Mouse (Mus musculus) gastrocnemius, adult 2 months (tissue): ENCODE data around the gene Dnase2b. TPM values are rescaled to one million over a fixed set of nuclear protein-coding genes. Genes with fewer than 3 reads are reported as not detected.
A peak's percentile ranks its signal among the peaks of the same experiment; 100 is the strongest.

Experiments used
- DNase-seq: peaks from one replicate; pipeline ENCODE4 v3.0.0; 2022
- H3K27ac ChIP-seq: fragments of 200-600 bp; 2 replicates; pipeline ENCODE4 v1.8.1; 2022; ENCODE audit warnings: mild to moderate bottlenecking
- H3K4me3 ChIP-seq: fragments of 200-600 bp; 2 replicates; pipeline ENCODE4 v1.8.1; 2022; ENCODE audit warnings: mild to moderate bottlenecking, moderate library complexity
- CTCF ChIP-seq: fragments of 200-600 bp; IDR thresholded peaks from 2 replicates; pipeline ENCODE4 v1.8.1; 2022; ENCODE audit warnings: antibody characterized with exemption, mild to moderate bottlenecking, moderate library complexity
- intact Hi-C: fragments of 180-260 bp; cut with DNase I; formaldehyde crosslinking; loops from one replicate; pipeline ENCODE4 v1.15.1; 2025
- total RNA-seq, 2 experiments: library from RNA; stranded (reverse); gene quantifications; 2 replicates each; pipeline ENCODE4 v1.2.3; 2021

The Dnase2b gene
- total RNA-seq, 2 experiments from 2014 or later, result 0.14 TPM; not detected in 1

DNA sequence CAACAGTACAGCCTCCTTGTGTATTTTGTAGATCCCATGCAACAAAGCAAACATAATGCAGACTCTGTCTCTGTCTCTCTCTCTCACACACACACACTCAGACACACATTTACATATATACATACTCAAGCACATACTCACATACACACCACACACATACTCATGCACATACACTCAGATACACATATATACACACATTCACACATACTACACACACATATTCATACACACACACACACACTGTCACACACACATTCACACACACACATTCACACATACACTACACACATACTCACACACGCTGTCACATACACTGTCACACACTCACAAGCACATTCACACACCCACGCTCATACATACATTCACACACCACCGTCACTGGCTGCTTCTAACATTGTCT, 12.9 kb downstream of the Dnase2b start:
- TF ChIP-seq CTCF, result no peak
- Histone ChIP-seq H3K27ac (no peak overlapping the region), H3K4me3 (no peak overlapping the region)
- no peak for DNase-seq
- intact Hi-C loops, result no loop called here

DNA sequence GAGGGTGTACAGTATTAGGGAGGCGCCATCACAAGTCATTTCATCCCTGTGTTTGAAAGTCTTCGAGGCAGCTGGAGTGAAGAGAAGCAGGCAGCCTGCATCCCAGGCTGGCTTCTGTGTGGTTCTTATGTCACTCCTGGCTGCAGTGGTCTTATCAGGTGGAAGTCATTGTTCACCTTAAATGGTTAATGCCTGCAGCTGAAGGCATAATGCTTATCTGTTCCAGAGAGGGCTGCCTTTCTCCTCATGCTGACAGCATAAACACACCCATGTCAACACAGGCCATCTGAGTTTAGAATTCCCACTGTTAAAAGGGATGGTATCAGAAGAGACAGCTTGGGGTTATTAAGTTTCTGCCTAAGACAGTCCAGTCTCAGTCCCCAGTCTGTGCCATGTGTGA, 14.2 kb downstream of the Dnase2b start:
- TF ChIP-seq CTCF, result no peak
- no peak for DNase-seq
- intact Hi-C loops, result no loop called here
- H3K27ac ChIP-seq, result no peak overlapping the region
- H3K4me3 ChIP-seq, result no peak overlapping the region

DNA sequence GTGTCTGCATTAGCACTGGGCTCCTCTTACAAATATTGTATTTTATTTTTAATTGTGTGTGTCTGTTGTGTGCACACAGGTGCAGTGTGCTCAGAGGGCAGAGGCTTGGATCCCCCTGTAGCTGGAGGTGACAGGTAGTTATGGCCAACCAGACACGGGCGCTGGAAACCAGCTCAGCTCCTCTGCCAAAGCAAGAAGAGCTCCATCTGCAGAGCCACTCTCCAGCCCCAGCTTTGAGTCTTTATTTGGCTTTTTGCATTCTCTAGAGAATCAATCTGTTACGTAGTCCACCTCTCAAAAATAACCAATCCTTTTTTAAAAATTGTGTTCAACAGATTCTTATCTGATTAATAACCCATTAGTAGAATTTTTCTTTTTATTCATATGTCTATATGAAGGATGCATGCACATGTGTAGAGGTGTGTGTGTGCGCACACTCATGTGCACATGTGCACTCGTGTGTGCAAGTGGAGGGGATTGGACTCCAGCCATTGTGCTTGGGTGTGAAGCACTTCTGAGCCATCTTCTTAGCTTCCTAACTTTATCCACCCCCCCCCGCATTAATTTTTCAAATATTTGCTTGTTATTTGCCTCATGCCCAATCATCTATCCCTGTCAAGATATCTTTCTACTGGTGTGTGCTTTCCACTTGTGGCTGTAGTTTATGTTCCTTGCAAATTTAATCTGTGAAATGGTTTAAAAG, 16.0 kb downstream of the Dnase2b start:
- intact Hi-C loops, result no loop called here
- H3K4me3 ChIP-seq, result no peak overlapping the region
- DNase-seq, result no peak
- no peak for TF ChIP-seq CTCF
- no peak overlapping the region for H3K27ac ChIP-seq

DNA sequence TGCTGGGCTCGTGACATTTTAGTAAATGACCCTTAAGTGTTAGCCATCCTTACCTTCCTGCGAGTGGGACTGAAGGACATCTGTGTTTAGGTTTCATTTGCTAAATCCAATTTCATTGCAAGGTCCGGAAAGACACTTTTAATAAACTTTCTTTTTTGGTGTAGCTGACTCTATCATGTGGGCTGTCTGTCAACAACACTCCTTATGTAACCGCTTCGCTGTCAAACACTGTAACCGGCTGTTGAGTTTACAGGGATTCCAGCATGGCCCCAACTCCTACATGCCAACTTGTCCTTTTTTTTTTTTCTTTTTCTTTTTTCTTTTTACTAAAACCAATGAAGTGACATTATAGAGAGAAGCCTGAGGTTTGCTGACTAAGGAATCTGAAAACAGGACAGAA, 17.0 kb downstream of the Dnase2b start:
- no peak overlapping the region for H3K27ac ChIP-seq
- no peak overlapping the region for H3K4me3 ChIP-seq
- TF ChIP-seq CTCF, result no peak
- DNase-seq, result no peak
- intact Hi-C loops, result no loop called here

DNA sequence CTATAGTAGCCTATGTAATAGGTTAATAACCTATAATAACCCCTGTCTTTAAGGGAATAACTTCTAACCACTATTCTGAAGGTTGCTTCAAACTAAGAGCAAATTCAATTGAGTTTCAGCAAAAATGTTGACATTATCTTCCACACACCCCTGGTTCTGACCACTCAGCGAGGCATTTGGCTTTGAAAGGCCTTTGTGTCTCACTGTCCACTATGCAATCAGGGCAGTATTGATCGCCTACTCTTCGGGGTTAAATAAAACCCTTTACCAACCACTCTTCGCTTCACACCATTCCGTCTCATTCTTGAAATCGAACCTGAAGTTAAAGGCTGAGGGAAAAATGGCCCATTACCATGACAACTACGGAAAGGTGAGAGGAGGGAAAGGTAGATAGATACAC, 18.5 kb downstream of the Dnase2b start:
- H3K27ac ChIP-seq, result no peak overlapping the region
- TF ChIP-seq CTCF, result no peak
- no peak overlapping the region for H3K4me3 ChIP-seq
- intact Hi-C loops, result no loop called here
- no peak for DNase-seq

DNA sequence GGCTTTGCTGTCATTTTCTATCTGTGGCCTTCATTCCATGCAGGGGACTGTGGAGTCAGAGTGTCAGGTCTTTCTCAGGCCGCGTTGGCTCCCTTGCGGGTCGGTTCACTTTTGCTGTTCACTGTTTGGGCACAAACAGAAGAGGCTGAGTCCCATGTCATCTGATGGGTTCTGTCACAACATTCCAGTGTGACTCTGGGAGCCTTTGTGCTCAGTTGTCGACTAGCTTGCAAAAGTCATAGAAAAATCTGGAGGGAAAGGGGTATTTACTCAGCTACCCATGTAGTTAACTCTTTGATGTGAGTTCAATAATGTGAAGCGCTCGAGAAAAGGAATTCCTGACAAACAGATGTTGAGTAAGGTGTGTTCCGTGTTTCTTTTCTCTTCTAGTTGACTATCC, 19.0 kb downstream of the Dnase2b start:
- TF ChIP-seq CTCF, result no peak
- Histone ChIP-seq H3K27ac (no peak overlapping the region), H3K4me3 (no peak overlapping the region)
- intact Hi-C loops, result no loop called here
- DNase-seq, result no peak

DNA sequence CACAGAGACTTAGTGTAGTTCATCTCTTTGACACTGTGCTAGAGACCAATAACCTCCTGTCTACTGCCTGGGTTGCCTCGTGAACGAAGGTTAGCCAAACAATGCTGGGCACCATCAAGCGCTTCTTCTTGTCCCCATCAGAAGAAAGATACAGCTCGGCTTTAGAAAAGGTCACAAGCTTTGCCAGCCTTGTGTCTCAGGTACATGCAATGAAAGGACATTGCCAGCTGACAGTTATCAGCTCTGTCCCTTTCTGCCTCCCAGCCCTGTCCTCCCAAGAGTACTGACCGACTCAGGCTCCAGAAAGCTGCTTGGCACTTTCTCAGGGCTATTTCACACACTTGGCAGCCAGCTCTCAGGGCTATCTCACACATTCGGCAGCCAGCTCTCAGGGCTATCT, 20.0 kb downstream of the Dnase2b start:
- DNase-seq, result no peak
- intact Hi-C loops, result no loop called here
- no peak for TF ChIP-seq CTCF
- no peak overlapping the region for H3K27ac ChIP-seq
- H3K4me3 ChIP-seq, result no peak overlapping the region

DNA sequence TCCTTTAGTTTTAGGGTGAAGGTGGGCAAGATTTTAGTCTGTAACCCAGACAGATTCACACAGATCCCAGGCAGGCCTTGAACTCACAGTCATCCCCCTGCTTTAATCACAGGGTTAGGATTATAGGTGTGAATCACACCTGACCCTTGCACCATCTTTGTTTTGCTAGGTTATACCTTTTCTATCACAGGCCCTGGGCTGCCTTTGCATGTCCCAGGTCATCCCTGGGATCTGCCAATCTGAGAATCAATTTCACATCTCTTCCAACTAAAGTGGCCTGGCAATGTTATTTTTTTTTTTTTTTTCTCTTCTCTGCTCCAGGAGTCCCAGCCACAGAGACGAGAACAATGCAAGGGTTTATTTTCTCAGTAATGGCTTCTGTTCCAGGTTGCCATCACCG, 23.8 kb downstream of the Dnase2b start:
- no peak for DNase-seq
- no peak for TF ChIP-seq CTCF
- H3K4me3 ChIP-seq, result no peak overlapping the region
- H3K27ac ChIP-seq, result no peak overlapping the region
- intact Hi-C loops, result no loop called here

DNA sequence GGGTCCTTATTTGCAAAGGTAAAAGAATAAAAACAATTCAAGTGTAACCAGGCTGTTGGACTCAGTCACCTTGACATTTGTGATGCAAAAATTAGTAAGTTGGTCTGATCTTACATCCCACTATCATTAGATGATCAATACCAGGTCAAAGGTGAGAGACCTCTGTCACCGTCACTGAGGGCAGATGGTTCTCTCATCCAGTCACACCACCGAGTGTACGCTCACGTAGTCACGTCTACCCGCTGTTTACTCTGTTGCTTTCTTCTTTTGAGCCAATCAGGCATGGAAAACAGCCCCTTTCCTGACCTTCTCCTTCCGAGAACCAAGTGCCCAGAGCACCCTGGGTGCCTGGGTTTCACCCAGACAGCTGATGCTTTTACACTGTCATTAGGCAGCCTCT, 24.2 kb downstream of the Dnase2b start:
- intact Hi-C loops, result no loop called here
- no peak for DNase-seq
- Histone ChIP-seq H3K27ac (no peak overlapping the region), H3K4me3 (no peak overlapping the region)
- TF ChIP-seq CTCF, result no peak

DNA sequence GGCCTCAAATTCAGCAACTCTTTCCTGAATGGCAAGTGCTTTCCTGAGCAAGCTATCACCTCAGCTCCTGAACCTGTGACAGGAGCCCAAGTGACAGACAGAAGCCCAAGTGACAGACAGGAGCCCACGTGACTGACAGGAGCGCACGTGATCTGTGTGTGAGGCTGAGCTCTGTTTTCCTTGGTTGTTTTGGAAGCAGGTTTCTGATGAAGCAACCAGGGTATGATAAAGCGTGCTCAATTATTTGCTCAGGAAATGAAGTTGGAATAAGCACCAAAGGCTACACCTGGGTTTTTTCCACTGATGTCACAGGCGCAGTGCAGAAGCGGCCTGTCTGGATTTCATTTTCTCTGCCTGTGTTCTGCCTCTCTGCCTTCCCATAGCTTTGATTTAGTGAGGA, 25.9 kb downstream of the Dnase2b start:
- H3K27ac ChIP-seq, result no peak overlapping the region
- no peak for TF ChIP-seq CTCF
- H3K4me3 ChIP-seq, result no peak overlapping the region
- no peak for DNase-seq
- intact Hi-C loops, result no loop called here

DNA sequence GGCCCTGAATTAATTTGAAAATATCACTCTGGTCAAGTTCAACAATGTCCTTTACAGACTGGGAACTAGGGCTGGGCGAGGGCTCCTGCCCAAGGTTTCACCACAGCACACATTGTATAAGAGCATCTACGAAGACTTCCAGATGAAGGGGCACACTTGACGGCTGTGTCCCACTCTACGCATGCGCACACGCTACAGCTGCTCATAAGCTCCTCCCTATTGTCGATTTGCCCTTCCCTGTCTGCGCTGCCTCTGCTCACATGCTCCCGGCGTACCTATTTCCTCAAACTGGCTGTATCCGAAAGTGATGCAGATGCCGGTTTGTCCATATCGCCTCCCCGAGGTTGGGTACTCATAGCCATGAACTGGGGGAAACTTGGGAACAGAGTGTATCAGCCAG, 28.8 kb downstream of the Dnase2b start:
- no peak for DNase-seq
- Histone ChIP-seq H3K4me3 (no peak overlapping the region), H3K27ac (no peak overlapping the region)
- intact Hi-C loops, result no loop called here
- no peak for TF ChIP-seq CTCF

DNA sequence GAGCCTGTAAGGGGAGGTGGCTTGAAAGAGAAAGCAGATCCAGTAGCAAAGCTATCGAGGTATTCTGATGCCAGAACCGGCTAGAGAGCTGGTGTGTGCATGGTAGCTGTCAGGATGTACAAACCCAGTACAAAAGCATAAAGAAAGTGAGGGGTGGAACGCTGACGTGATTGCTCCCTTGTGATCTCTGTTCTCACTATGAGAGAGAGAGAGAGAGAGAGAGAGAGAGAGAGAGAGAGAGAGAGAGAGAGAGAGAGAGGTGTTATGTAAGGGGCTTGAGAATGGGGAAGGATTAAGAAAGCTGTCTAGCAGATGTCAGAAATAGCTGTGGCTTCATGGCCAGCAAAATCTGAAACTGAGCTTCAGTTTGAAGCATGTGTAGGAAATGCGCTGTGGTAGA, 31.5 kb downstream of the Dnase2b start:
- peak overlapping the region; percentile 31; the same call in 1 of the 2 replicates for H3K27ac ChIP-seq
- peak overlapping the region; percentile 45 for H3K4me3 ChIP-seq
- no peak for TF ChIP-seq CTCF
- intact Hi-C loops, result no loop called here
- DNase-seq, result no peak

DNA sequence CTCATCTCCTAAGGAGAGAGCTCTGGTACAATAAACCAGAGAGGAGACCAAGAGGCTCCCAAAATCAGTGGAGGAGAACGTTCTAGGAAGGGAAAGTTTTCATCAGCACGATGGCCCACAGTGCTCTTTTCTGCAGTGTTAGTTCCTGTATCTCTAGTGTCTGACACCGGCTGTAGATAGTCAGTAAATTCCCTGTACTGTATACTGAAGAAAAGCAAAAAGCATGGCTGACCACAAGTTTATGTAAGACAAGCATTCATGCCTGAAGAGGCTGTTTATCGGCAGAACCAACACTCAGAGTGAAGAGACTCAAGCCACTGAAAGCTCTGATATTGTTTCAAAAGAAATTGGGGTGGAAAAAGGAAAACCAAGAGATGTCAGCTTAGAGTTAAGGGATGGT, 31.9 kb downstream of the Dnase2b start:
- intact Hi-C loops, result no loop called here
- H3K27ac ChIP-seq, result peak overlapping the region; percentile 31; the same call in 1 of the 2 replicates
- TF ChIP-seq CTCF, result no peak

DNA sequence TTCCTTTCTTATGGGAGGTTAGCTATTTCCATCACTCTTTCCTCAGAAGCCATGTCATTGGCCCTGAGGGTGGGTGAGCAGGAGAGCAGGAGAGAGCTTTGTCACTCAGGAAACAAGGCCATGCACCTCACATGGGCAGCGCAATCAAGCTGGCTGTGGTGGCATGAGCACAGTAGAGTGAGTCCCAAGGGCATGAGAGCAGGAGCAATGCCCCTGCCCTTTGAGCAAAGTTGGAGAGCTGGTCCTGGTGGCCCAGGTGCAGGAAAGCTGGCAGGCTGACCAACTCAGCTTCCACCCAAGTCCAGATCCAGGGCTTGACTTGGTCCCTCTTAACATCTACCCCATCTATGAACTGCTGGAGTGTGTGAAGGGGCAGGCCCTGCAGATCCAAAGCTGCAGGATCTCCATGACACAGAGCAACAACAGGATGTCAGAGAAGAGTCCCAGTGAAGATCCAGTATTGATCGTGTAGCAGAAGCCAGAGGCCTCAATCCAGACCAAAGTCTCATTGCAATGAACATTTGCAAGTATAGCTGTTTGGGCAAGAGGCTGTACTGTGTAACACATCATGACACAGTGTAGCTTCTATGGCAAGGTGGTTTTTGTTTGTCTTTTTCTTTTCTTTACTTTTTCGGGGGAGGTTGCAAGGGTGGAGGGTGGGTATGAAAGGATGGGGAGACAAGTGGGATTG, 35.2 kb downstream of the Dnase2b start:
- intact Hi-C loops, result no loop called here
- no peak for DNase-seq
- TF ChIP-seq CTCF, result no peak
- Histone ChIP-seq H3K4me3 (no peak overlapping the region), H3K27ac (no peak overlapping the region)

More for the DNA sequence above, 31.9 kb downstream of the Dnase2b start:
- H3K4me3 ChIP-seq, result peak overlapping the region; percentile 45
- no peak for DNase-seq
